Mouse (Mus musculus) embryonic facial prominence, embryonic 14.5 days (tissue): ENCODE results near the gene Rere. TPM values are rescaled to one million over a fixed set of nuclear protein-coding genes. Genes with fewer than 3 reads are reported as not detected.

Experiments
- ATAC-seq: fragments of 200-750 bp; cut with Nextera tagmentation; 2 replicates; pipeline ENCODE4 v1.8.0; 2017; ENCODE audit warnings: low read depth, moderate number of reproducible peaks, moderate TSS enrichment
- DNase-seq: peaks from one replicate; pipeline ENCODE4 v3.0.0-alpha.2; 2015; ENCODE audit warnings: low spot score
- H3K27ac ChIP-seq: fragments of 300-500 bp; sonication (generic); replicated peaks from 2 replicates; pipeline ENCODE4 v1.5.1; 2014; ENCODE audit warnings: low read depth, mild to moderate bottlenecking, low read length, moderate library complexity
- H3K27me3 ChIP-seq: fragments of 300-500 bp; sonication (generic); replicated peaks from 2 replicates; pipeline ENCODE4 v1.6.1; 2014; ENCODE audit warnings: low read length; ENCODE audit not compliant: control insufficient read depth, insufficient read depth
- H3K36me3 ChIP-seq: fragments of 300-500 bp; sonication (generic); 2 replicates; pipeline ENCODE4 v1.6.1; 2014; ENCODE audit warnings: low read length, mixed read lengths; ENCODE audit not compliant: control insufficient read depth, insufficient read depth
- H3K4me1 ChIP-seq: fragments of 300-500 bp; sonication (generic); 2 replicates; pipeline ENCODE4 v1.6.1; 2014; ENCODE audit warnings: antibody characterized with exemption, low read length; ENCODE audit not compliant: control insufficient read depth, insufficient read depth
- H3K4me2 ChIP-seq: fragments of 300-500 bp; sonication (generic); 2 replicates; pipeline ENCODE4 v1.6.1; 2014; ENCODE audit warnings: low read depth, mild to moderate bottlenecking, low read length, moderate library complexity, mixed read lengths
- H3K4me3 ChIP-seq: fragments of 300-500 bp; sonication (generic); 2 replicates; pipeline ENCODE4 v1.5.1; 2014; ENCODE audit warnings: low read depth, mild to moderate bottlenecking, low read length
- H3K9ac ChIP-seq: fragments of 300-500 bp; sonication (generic); 2 replicates; pipeline ENCODE4 v1.6.1; 2014; ENCODE audit warnings: low read depth, mild to moderate bottlenecking, low read length, moderate library complexity, mixed read lengths
- H3K9me3 ChIP-seq: fragments of 300-500 bp; sonication (generic); 2 replicates; pipeline ENCODE4 v1.6.1; 2016; ENCODE audit warnings: low read length; ENCODE audit not compliant: control insufficient read depth
- WGBS: fragments of 180-500 bp; shearing (Covaris S2); extraction: QIAGEN DNeasy Blood & Tissue Kit; methylation state at CpG from one replicate; pipeline ENCODE4 v1.1.7; 2014; 5-methylcytosine and 5-hydroxymethylcytosine counted together
- polyA plus RNA-seq: library from polyadenylated mRNA; unstranded; fragments of >200 nt; fragmentation: Nextera tagmentation; extraction: Ambion mirVana; gene quantifications from 2 replicates; pipeline ENCODE4 v1.2.1, GENCODE M21; 2014

Gene Rere
- polyA plus RNA-seq, 1 experiment from 2014 or later: 32.0 TPM

- ATAC-seq (no peak), DNase-seq (no peak)
- H3K4me1 ChIP-seq: peaks cover 4% of the 10 kb centered on the region; the same call in 1 of the 2 replicates
- no peak overlapping the region for H3K9ac ChIP-seq
- H3K4me2 ChIP-seq: no peak overlapping the region
- no peaks in the 10 kb centered on the region for H3K9me3 ChIP-seq
- 0 out of 2 replicates have a peak, but pooled peaks cover 2% of the 10 kb centered on the region for H3K36me3 ChIP-seq
- H3K27ac ChIP-seq: no peak overlapping the region
- WGBS: 69% methylated on average over 6 of the region's 6 CpGs
- H3K27me3 ChIP-seq: no peaks in the 10 kb centered on the region
- no peak overlapping the region for H3K4me3 ChIP-seq
Observed at GRCm38 (mm10) chr4:150438621-150439020, 157.2 kb downstream of the Rere start.

GRCm38 (mm10) chr4:150441931-150442330 is 160.5 kb downstream of the Rere start:
- Histone ChIP-seq H3K4me1 (peaks cover 11% of the 10 kb centered on the region; the same call in 1 of the 2 replicates), H3K27ac (no peak overlapping the region), H3K9me3 (no peaks in the 10 kb centered on the region), H3K27me3 (no peaks in the 10 kb centered on the region), H3K36me3 (0 out of 2 replicates have a peak, but pooled peaks cover 2% of the 10 kb centered on the region), H3K4me3 (no peak overlapping the region), H3K9ac (no peak overlapping the region), H3K4me2 (no peak overlapping the region)
- DNase-seq (no peak), ATAC-seq (no peak)
- 83% methylated on average over 10 of the region's 10 CpGs for WGBS

- no peak overlapping the region for H3K9ac ChIP-seq
- peaks cover 11% of the 10 kb centered on the region; the same call in 1 of the 2 replicates for H3K4me1 ChIP-seq
- 81% methylated on average over 3 of the region's 3 CpGs for WGBS
- no peaks in the 10 kb centered on the region for H3K36me3 ChIP-seq
- no peaks in the 10 kb centered on the region for H3K27me3 ChIP-seq
- no peak overlapping the region for H3K27ac ChIP-seq
- H3K4me3 ChIP-seq: no peak overlapping the region
- ATAC-seq: no peak
- DNase-seq: no peak
- H3K4me2 ChIP-seq: no peak overlapping the region
- no peaks in the 10 kb centered on the region for H3K9me3 ChIP-seq
Observed at GRCm38 (mm10) chr4:150444068-150444467, 162.6 kb downstream of the Rere start.

- H3K27ac ChIP-seq: no peak overlapping the region
- H3K9me3 ChIP-seq: no peaks in the 10 kb centered on the region
- H3K4me3 ChIP-seq: no peak overlapping the region
- no peak overlapping the region for H3K9ac ChIP-seq
- H3K4me2 ChIP-seq: no peak overlapping the region
- peaks cover 15% of the 10 kb centered on the region; the same call in 1 of the 2 replicates for H3K4me1 ChIP-seq
- no peaks in the 10 kb centered on the region for H3K27me3 ChIP-seq
- 78% methylated on average over 4 of the region's 4 CpGs for WGBS
- ATAC-seq: no peak
- H3K36me3 ChIP-seq: no peaks in the 10 kb centered on the region
- no peak for DNase-seq
Observed at GRCm38 (mm10) chr4:150446617-150447016, 165.2 kb downstream of the Rere start.

GRCm38 (mm10) chr4:150447517-150447916 is 166.1 kb downstream of the Rere start:
- Histone ChIP-seq H3K9ac (no peak overlapping the region), H3K27me3 (no peaks in the 10 kb centered on the region), H3K9me3 (no peaks in the 10 kb centered on the region), H3K4me2 (no peak overlapping the region), H3K27ac (no peak overlapping the region), H3K4me3 (no peak overlapping the region), H3K36me3 (no peaks in the 10 kb centered on the region), H3K4me1 (peaks cover 15% of the 10 kb centered on the region; the same call in 1 of the 2 replicates)
- no peak for DNase-seq
- WGBS: 75% methylated on average over 3 of the region's 3 CpGs
- no peak for ATAC-seq

GRCm38 (mm10) chr4:150448433-150448832 is 167.0 kb downstream of the Rere start:
- H3K9me3 ChIP-seq: no peaks in the 10 kb centered on the region
- H3K9ac ChIP-seq: no peak overlapping the region
- no peak overlapping the region for H3K4me2 ChIP-seq
- no peaks in the 10 kb centered on the region for H3K36me3 ChIP-seq
- no peak overlapping the region for H3K4me3 ChIP-seq
- H3K4me1 ChIP-seq: peaks cover 15% of the 10 kb centered on the region; the same call in 1 of the 2 replicates
- no peaks in the 10 kb centered on the region for H3K27me3 ChIP-seq
- no peak for DNase-seq
- 75% methylated on average over 1 of the region's 1 CpGs for WGBS
- ATAC-seq: no peak
- H3K27ac ChIP-seq: no peak overlapping the region

GRCm38 (mm10) chr4:150450081-150450691 is 168.7 kb downstream of the Rere start:
- no peak overlapping the region for H3K4me3 ChIP-seq
- no peak for ATAC-seq
- H3K9ac ChIP-seq: no peak overlapping the region
- 78% methylated on average over 6 of the region's 6 CpGs for WGBS
- H3K36me3 ChIP-seq: no peaks in the 10 kb centered on the region
- H3K9me3 ChIP-seq: no peaks in the 10 kb centered on the region
- no peaks in the 10 kb centered on the region for H3K27me3 ChIP-seq
- H3K4me1 ChIP-seq: peaks cover 25% of the 10 kb centered on the region
- no peak overlapping the region for H3K4me2 ChIP-seq
- no peak overlapping the region for H3K27ac ChIP-seq
- DNase-seq: no peak

- WGBS: 76% methylated on average over 11 of the region's 11 CpGs
- Histone ChIP-seq H3K4me1 (peaks cover 18% of the 10 kb centered on the region), H3K4me3 (no peak overlapping the region), H3K36me3 (no peaks in the 10 kb centered on the region), H3K9me3 (no peaks in the 10 kb centered on the region), H3K27ac (no peak overlapping the region), H3K4me2 (no peak overlapping the region), H3K27me3 (no peaks in the 10 kb centered on the region), H3K9ac (no peak overlapping the region)
- DNase-seq (no peak), ATAC-seq (no peak)
Observed at GRCm38 (mm10) chr4:150452155-150452847, 170.9 kb downstream of the Rere start.
